Mouse (Mus musculus) erythroblast, embryonic 14.5 days (primary cell): ENCODE data around the gene Ints14.

Experiments
- GATA1 ChIP-seq: IDR thresholded peaks from 2 replicates; pipeline ENCODE4 v1.6.1; 2012; ENCODE audit warnings: low read length, inconsistent platforms, mixed read lengths
- TAL1 ChIP-seq: IDR thresholded peaks from 3 replicates; pipeline ENCODE4 v1.6.1; 2012; ENCODE audit warnings: low read length, inconsistent platforms, mixed read lengths

- TF ChIP-seq GATA1 (peak; percentile 81), TAL1 (peak; percentile 84)
These were observed 24.5 kb downstream of the Ints14 start for GRCm38 (mm10) chr9:64985037-64985794.
